Mouse (Mus musculus) erythroblast, embryonic 14.5 days (primary cell): ENCODE measurements around the gene Ppip5k2.

ENCODE experiments used
- GATA1 ChIP-seq: IDR thresholded peaks from 2 replicates; pipeline ENCODE4 v1.6.1; 2012; ENCODE audit warnings: low read length, inconsistent platforms, mixed read lengths
- TAL1 ChIP-seq: IDR thresholded peaks from 3 replicates; pipeline ENCODE4 v1.6.1; 2012; ENCODE audit warnings: low read length, inconsistent platforms, mixed read lengths

DNA sequence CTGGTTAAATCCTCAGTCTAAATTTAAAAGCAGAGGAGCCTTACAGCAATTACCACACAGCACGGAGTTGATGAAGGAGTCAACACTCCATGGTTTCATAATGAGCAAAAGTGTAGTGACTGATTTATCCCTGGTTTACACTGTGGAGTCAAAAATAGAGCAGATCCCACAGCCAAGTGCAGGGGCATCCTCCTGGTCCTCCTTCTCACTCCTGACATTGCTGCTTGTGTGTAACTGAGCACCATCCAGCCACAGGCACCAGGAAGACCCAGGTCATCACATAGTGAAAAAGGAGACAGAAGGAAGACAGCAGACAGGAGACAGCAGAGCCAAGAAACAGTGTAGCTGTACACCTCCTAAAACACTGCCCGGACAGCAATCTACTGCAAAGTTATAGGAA is 112.4 kb downstream of the Ppip5k2 start:
- TF ChIP-seq GATA1, result no peak
- TF ChIP-seq TAL1, result no peak
